Mouse (Mus musculus) myocyte (in vitro differentiated cells): ENCODE data around the gene Msantd1. TPM values are rescaled to one million over a fixed set of nuclear protein-coding genes. Genes with fewer than 3 reads are reported as not detected.

Experiments
- H3K27me3 ChIP-seq: one replicate; pipeline ENCODE4 v1.6.1; 2011; ENCODE audit not compliant: control insufficient read depth, insufficient read depth, insufficient read length
- H3K36me3 ChIP-seq: one replicate; pipeline ENCODE4 v1.6.1; 2011; ENCODE audit not compliant: control insufficient read depth, insufficient read depth
- H3K4me2 ChIP-seq: one replicate; pipeline ENCODE4 v1.6.1; 2011; ENCODE audit warnings: low read depth, control low read depth
- H3K4me3 ChIP-seq: one replicate; pipeline ENCODE4 v1.5.1; 2011; ENCODE audit warnings: mild to moderate bottlenecking, control low read depth, moderate library complexity
- H3K79me2 ChIP-seq: one replicate; pipeline ENCODE4 v1.6.1; 2011; ENCODE audit not compliant: control insufficient read depth, insufficient read depth
- H3ac ChIP-seq: one replicate; pipeline ENCODE4 v1.6.1; 2011; ENCODE audit not compliant: control insufficient read depth, insufficient read length
- CEBPB ChIP-seq: IDR thresholded peaks from 2 replicates; pipeline ENCODE4 v1.6.1; 2011; ENCODE audit warnings: mild to moderate bottlenecking, moderate library complexity; ENCODE audit not compliant: poor library complexity, insufficient read depth, severe bottlenecking
- E2F4 ChIP-seq: IDR thresholded peaks from one replicate; pipeline ENCODE4 v1.6.1; 2011; ENCODE audit warnings: mild to moderate bottlenecking, control low read depth, moderate library complexity; ENCODE audit not compliant: insufficient read depth
- MAX ChIP-seq: IDR thresholded peaks from one replicate; pipeline ENCODE4 v1.6.1; 2011; ENCODE audit warnings: low read depth, mild to moderate bottlenecking, control low read depth
- MYOD1 ChIP-seq, 3 experiments: IDR thresholded peaks; one replicate each; pipeline ENCODE4 v1.6.1; 2011; ENCODE audit warnings: control low read depth in 2 of 3, low read depth in 2 of 3, mild to moderate bottlenecking in 2 of 3, moderate library complexity in 1 of 3; ENCODE audit not compliant: insufficient read length in 2 of 3, control insufficient read depth in 1 of 3
- MYOG ChIP-seq, 3 experiments: IDR thresholded peaks; one replicate each; pipeline ENCODE4 v1.6.1; 2011; ENCODE audit warnings: control low read depth in 2 of 3, low read depth in 2 of 3, mild to moderate bottlenecking in 2 of 3; ENCODE audit not compliant: insufficient read length in 2 of 3, control insufficient read depth in 1 of 3, insufficient read depth in 1 of 3
- POLR2A ChIP-seq: IDR thresholded peaks from one replicate; pipeline ENCODE4 v1.6.1; 2011; ENCODE audit warnings: low read depth, mild to moderate bottlenecking, control low read depth, moderate library complexity; ENCODE audit not compliant: insufficient read length
- POLR2AphosphoS2 ChIP-seq: IDR thresholded peaks from one replicate; pipeline ENCODE4 v1.6.1; 2011; ENCODE audit warnings: low read depth, control low read depth; ENCODE audit not compliant: insufficient read length
- REST ChIP-seq: IDR thresholded peaks from one replicate; pipeline ENCODE4 v1.6.1; 2011; ENCODE audit warnings: mild to moderate bottlenecking, control low read depth, moderate library complexity; ENCODE audit not compliant: insufficient read depth, insufficient read length
- SRF ChIP-seq: IDR thresholded peaks from one replicate; pipeline ENCODE4 v1.6.1; 2011; ENCODE audit warnings: low read depth; ENCODE audit not compliant: control insufficient read depth, insufficient read length
- TCF12 ChIP-seq: IDR thresholded peaks from one replicate; pipeline ENCODE4 v1.6.1; 2011; ENCODE audit warnings: mild to moderate bottlenecking, control low read depth; ENCODE audit not compliant: poor library complexity, insufficient read depth, severe bottlenecking
- TCF3 ChIP-seq: IDR thresholded peaks from one replicate; pipeline ENCODE4 v1.6.1; 2011; ENCODE audit warnings: low read depth, control low read depth; ENCODE audit not compliant: insufficient read length
- USF1 ChIP-seq: IDR thresholded peaks from one replicate; pipeline ENCODE4 v1.6.1; 2011; ENCODE audit warnings: low read depth, mild to moderate bottlenecking, control low read depth, moderate library complexity
- polyA plus RNA-seq: library from polyadenylated mRNA; unstranded; fragments of >200 nt; fragmentation: generic; extraction: Trizol; gene quantifications from one replicate; pipeline ENCODE4 v1.2.1, GENCODE M21; 2012; ENCODE audit warnings: missing spikeins

Gene Msantd1
- polyA plus RNA-seq, 1 experiment = not detected

DNA sequence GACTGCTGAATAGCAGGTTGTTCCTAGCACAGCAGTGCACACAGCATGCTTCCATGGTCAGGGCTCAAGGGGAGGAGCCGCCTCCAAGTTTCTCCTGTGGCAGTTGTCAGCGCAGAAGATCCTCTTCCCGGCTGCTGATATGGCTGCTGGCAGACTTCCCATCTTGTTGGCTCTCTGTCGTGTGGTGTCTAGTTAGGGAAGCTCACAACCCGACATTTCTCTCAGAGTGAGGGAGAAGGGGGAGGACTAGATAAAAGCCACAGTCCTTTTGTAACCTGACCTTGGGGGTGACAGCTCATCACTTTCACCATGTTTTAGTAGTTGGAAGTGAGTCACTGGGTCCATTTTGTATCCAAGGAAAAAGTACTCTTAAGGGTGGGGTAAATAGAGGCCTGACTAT lies 47.8 kb downstream of the Msantd1 start:
- no peak overlapping the region for H3K4me3 ChIP-seq
- H3K4me2 ChIP-seq = peak overlapping the region; percentile 46
- peaks cover 6% of the 10 kb centered on the region for H3K79me2 ChIP-seq
- no peaks in the 10 kb centered on the region for H3K27me3 ChIP-seq
- TF ChIP-seq POLR2AphosphoS2 (no peak), SRF (no peak), MYOG (IDR thresholded peaks at IDR 0.05; ENCODE audit: control insufficient read depth in 1 of 3, insufficient read depth in 1 of 3, insufficient read length in 2 of 3, low read depth in 2 of 3) (peak in 2 of 3 experiments; percentile 8 to 42), MYOD1 (IDR thresholded peaks at IDR 0.05; ENCODE audit: control insufficient read depth in 1 of 3, insufficient read length in 2 of 3, low read depth in 2 of 3) (peak in 1 of 3 experiments; percentile 28)
- H3ac ChIP-seq = no peak overlapping the region
- H3K36me3 ChIP-seq = no peaks in the 10 kb centered on the region

DNA sequence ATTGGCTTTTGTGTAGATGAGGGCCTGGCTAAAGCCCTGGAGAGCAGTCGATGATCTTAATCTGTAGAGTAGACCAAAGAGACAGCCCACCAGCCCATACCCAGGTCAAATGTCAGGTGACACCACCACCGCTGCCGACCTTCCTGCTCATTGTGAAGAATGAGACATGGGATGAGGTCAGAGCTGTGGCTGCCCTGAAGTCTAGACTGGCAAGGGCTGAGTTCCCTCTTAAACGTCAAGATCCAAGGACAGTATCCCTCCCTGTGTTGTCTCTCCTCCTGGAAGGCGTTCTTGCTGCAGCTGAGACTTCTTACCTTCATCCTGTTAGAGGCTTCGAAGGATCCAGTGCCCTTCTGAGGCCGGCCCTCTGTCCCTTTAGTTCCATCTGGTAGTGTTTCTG lies 48.3 kb downstream of the Msantd1 start:
- Histone ChIP-seq H3K27me3 (no peaks in the 10 kb centered on the region), H3ac (no peak overlapping the region), H3K36me3 (no peaks in the 10 kb centered on the region), H3K4me2 (peak overlapping the region; percentile 46), H3K4me3 (no peak overlapping the region), H3K79me2 (peaks cover 7% of the 10 kb centered on the region)
- TF ChIP-seq TCF12 (no peak), POLR2A (no peak), SRF (no peak), USF1 (no peak), CEBPB (no peak), MYOG (IDR thresholded peaks at IDR 0.05; ENCODE audit: control insufficient read depth in 1 of 3, insufficient read depth in 1 of 3, insufficient read length in 2 of 3, low read depth in 2 of 3) (no peak), MAX (no peak), POLR2AphosphoS2 (no peak), MYOD1 (IDR thresholded peaks at IDR 0.05; ENCODE audit: control insufficient read depth in 1 of 3, insufficient read length in 2 of 3, low read depth in 2 of 3) (no peak), REST (no peak), TCF3 (no peak), E2F4 (no peak)

DNA sequence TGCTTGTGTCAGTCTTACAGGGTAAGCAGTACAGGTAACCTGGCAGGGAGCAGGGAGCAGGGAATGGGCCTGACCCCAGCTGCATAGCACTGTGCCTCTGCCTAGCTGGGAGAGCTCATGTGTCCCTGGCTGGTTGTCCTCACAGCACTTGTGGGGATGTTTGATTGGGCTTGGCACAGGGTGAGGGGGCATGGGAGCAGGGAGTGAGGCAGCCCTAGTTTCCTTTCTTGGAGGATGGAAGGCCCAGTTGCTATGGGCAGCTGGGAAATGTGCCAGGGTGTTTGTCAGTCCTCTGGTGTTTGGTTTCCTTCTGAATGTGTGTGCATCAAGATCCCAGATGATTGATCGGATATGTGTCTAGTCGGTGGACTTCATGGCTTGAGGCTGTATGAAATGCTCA lies 49.2 kb downstream of the Msantd1 start:
- H3K27me3 ChIP-seq = no peaks in the 10 kb centered on the region
- peak overlapping the region; percentile 46 for H3K4me2 ChIP-seq
- H3K4me3 ChIP-seq = no peak overlapping the region
- H3K79me2 ChIP-seq = peaks cover 13% of the 10 kb centered on the region
- no peak overlapping the region for H3ac ChIP-seq
- TF ChIP-seq MYOG (IDR thresholded peaks at IDR 0.05; ENCODE audit: control insufficient read depth in 1 of 3, insufficient read depth in 1 of 3, insufficient read length in 2 of 3, low read depth in 2 of 3) (peak in 1 of 3 experiments; percentile 34), E2F4 (no peak), USF1 (no peak), MYOD1 (IDR thresholded peaks at IDR 0.05; ENCODE audit: control insufficient read depth in 1 of 3, insufficient read length in 2 of 3, low read depth in 2 of 3) (peak in 2 of 3 experiments; percentile 23 to 30)
- no peaks in the 10 kb centered on the region for H3K36me3 ChIP-seq

DNA sequence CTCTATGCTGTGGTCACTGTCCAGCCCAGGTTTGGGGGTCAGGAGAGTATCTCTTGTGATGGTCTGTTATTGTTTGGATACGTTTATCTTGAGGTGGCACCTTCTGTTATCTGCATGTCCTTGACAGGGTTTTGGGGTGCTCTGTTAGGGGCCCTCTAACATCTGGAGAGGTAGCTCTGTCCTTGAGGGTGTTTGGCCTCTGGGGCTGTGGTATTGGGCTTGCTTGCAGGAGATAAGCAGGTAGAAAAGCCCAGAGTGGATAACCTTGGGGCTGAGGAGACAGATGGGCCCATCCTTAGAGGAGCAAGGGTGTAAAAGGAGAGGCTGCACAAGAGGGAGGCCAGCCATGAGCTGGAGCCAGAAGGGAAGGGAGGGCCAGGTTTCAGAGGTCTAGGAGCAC lies 52.2 kb downstream of the Msantd1 start:
- no peak overlapping the region for H3K4me2 ChIP-seq
- TF ChIP-seq POLR2A (no peak), CEBPB (no peak), MAX (no peak), MYOG (IDR thresholded peaks at IDR 0.05; ENCODE audit: control insufficient read depth in 1 of 3, insufficient read depth in 1 of 3, insufficient read length in 2 of 3, low read depth in 2 of 3) (no peak)
- no peaks in the 10 kb centered on the region for H3K36me3 ChIP-seq
- H3ac ChIP-seq = no peak overlapping the region
- peaks cover 13% of the 10 kb centered on the region for H3K79me2 ChIP-seq
- H3K27me3 ChIP-seq = no peaks in the 10 kb centered on the region
- no peak overlapping the region for H3K4me3 ChIP-seq

DNA sequence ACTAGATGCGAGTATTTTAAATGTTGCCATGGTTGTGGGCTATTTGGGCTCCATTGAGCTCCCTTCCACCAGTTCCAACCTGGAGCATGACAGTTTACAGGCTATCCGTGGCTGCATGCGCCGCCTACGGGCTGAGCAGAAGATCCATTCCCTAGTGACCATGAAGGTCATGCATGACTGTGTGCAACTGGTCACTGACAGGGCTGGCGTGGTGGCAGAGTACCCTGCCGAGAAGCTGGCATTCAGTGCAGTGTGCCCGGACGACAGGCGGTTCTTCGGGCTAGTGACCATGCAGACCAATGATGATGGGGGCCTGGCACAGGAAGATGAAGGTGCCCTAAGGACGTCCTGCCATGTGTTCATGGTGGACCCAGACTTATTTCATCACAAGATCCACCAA lies 57.7 kb downstream of the Msantd1 start:
- Histone ChIP-seq H3K79me2 (peaks cover 9% of the 10 kb centered on the region), H3K4me2 (no peak overlapping the region)
- no peak for TF ChIP-seq USF1
- no peak for TF ChIP-seq POLR2A
- TF ChIP-seq REST = no peak
- no peak for TF ChIP-seq POLR2AphosphoS2
- TF ChIP-seq SRF = no peak
- no peak for TF ChIP-seq MAX
- TF ChIP-seq CEBPB = no peak
- no peak for TF ChIP-seq TCF3
- TF ChIP-seq TCF12 = no peak
- TF ChIP-seq MYOD1 (IDR thresholded peaks at IDR 0.05; ENCODE audit: control insufficient read depth in 1 of 3, insufficient read length in 2 of 3, low read depth in 2 of 3) = no peak
- TF ChIP-seq E2F4 = no peak
- no peak for TF ChIP-seq MYOG (IDR thresholded peaks at IDR 0.05; ENCODE audit: control insufficient read depth in 1 of 3, insufficient read depth in 1 of 3, insufficient read length in 2 of 3, low read depth in 2 of 3)

More for the DNA sequence above, 57.7 kb downstream of the Msantd1 start:
- Histone ChIP-seq H3ac (no peak overlapping the region), H3K27me3 (no peaks in the 10 kb centered on the region), H3K36me3 (no peaks in the 10 kb centered on the region), H3K4me3 (no peak overlapping the region)
